Mouse (Mus musculus): Measurements from ENCODE around the gene Cyb561d2. TPM values are rescaled to one million over a fixed set of nuclear protein-coding genes. Genes with fewer than 3 reads are reported as not detected.
A peak's percentile ranks its signal among the peaks of the same experiment; 100 is the strongest.

Cyb561d2 gene
- total RNA-seq, 2 experiments from 2014 or later: 5.5 to 6.2 TPM

- DNase-seq: peak; percentile 76 to 81
- intact Hi-C loops (cut with DNase I): no loop called here
These were observed 9.3 kb upstream of the Cyb561d2 start, which contains the start of gene Rassf1 for GRCm38 (mm10) chr9:107551117-107551889. TSS of gene Rassf1 (plus strand) at chr9:107551555.

GRCm38 (mm10) chr9:107550491-107551116 lies 8.6 kb upstream of the Cyb561d2 start:
- intact Hi-C loops (cut with DNase I): no loop called here
- no peak for DNase-seq

GRCm38 (mm10) chr9:107549297-107550074 lies 7.5 kb upstream of the Cyb561d2 start:
- intact Hi-C loops (cut with DNase I): no loop called here
- no peak for DNase-seq

GRCm38 (mm10) chr9:107548820-107549219 lies 6.8 kb upstream of the Cyb561d2 start:
- intact Hi-C loops (cut with DNase I): no loop called here
- no peak for DNase-seq

- intact Hi-C loops (cut with DNase I): no loop called here
- DNase-seq: no peak
These were observed 6.0 kb upstream of the Cyb561d2 start for GRCm38 (mm10) chr9:107547957-107548356.

GRCm38 (mm10) chr9:107547026-107547425 lies 5.0 kb upstream of the Cyb561d2 start, which contains the start of gene Zmynd10:
TSS of gene Zmynd10 (plus strand) at chr9:107547298.
- intact Hi-C loops (cut with DNase I): no loop called here
- peak; percentile 90 to 94 for DNase-seq

GRCm38 (mm10) chr9:107545602-107546001 lies 3.6 kb upstream of the Cyb561d2 start:
- intact Hi-C loops (cut with DNase I): no loop called here
- peak; percentile 73 to 90 for DNase-seq

GRCm38 (mm10) chr9:107545199-107545598 lies 3.2 kb upstream of the Cyb561d2 start:
- DNase-seq: no peak
- intact Hi-C loops (cut with DNase I): no loop called here

- no peak for DNase-seq
- intact Hi-C loops (cut with DNase I): no loop called here
These were observed 2.7 kb upstream of the Cyb561d2 start for GRCm38 (mm10) chr9:107544729-107545128.

GRCm38 (mm10) chr9:107544196-107544700 lies 2.3 kb upstream of the Cyb561d2 start:
- intact Hi-C loops (cut with DNase I): no loop called here

GRCm38 (mm10) chr9:107543299-107543698 lies 1.3 kb upstream of the Cyb561d2 start:
- intact Hi-C loops (cut with DNase I): no loop called here
- no peak for DNase-seq

More at GRCm38 (mm10) chr9:107544196-107544700, 2.3 kb upstream of the Cyb561d2 start:
- DNase-seq: no peak

GRCm38 (mm10) chr9:107542721-107543120 lies 728 bp upstream of the Cyb561d2 start:
- intact Hi-C loops (cut with DNase I): no loop called here
- DNase-seq: no peak

GRCm38 (mm10) chr9:107542352-107542686 lies 326 bp upstream of the Cyb561d2 start:
- intact Hi-C loops (cut with DNase I): no loop called here

GRCm38 (mm10) chr9:107541005-107541404 lies 988 bp downstream of the Cyb561d2 start:
- no peak for DNase-seq

More at GRCm38 (mm10) chr9:107542352-107542686, 326 bp upstream of the Cyb561d2 start:
- DNase-seq: no peak

GRCm38 (mm10) chr9:107540420-107540819 lies 1.6 kb downstream of the Cyb561d2 start:
- intact Hi-C loops (cut with DNase I): no loop called here
- DNase-seq: no peak

More at GRCm38 (mm10) chr9:107541005-107541404, 988 bp downstream of the Cyb561d2 start:
- intact Hi-C loops (cut with DNase I): no loop called here

GRCm38 (mm10) chr9:107539940-107540339 lies 2.1 kb downstream of the Cyb561d2 start:
- no peak for DNase-seq
- intact Hi-C loops (cut with DNase I): no loop called here

GRCm38 (mm10) chr9:107538711-107539110 lies 3.3 kb downstream of the Cyb561d2 start:
- intact Hi-C loops (cut with DNase I): no loop called here
- no peak for DNase-seq

- intact Hi-C loops (cut with DNase I): no loop called here
- no peak for DNase-seq
These were observed 3.8 kb downstream of the Cyb561d2 start for GRCm38 (mm10) chr9:107538231-107538630.

GRCm38 (mm10) chr9:107534408-107535202 lies 7.4 kb downstream of the Cyb561d2 start:
- intact Hi-C loops (cut with DNase I): no loop called here

GRCm38 (mm10) chr9:107533791-107534407 lies 8.1 kb downstream of the Cyb561d2 start, which contains the start of gene Tmem115:
TSS of gene Tmem115 (plus strand) at chr9:107533945.
- intact Hi-C loops (cut with DNase I): no loop called here
- DNase-seq: peak; percentile 95

More at GRCm38 (mm10) chr9:107534408-107535202, 7.4 kb downstream of the Cyb561d2 start:
- DNase-seq: peak; percentile 53 to 67

All from heart, postnatal 10 days (tissue).